In genomic region chr19:4810746-4811062, GRCm38 (mm10) we compare ENCODE assay signal across 8 mouse cellular contexts. TPM values are rescaled to one million over a fixed set of nuclear protein-coding genes. Genes with fewer than 3 reads are reported as not detected.
A peak's percentile ranks its signal among the peaks of the same experiment; 100 is the strongest.
DNase-seq lines count a peak whose midpoint lies in the region; ATAC-seq and TF ChIP-seq lines count a peak whose summit lies in the region.

No protein-coding gene starts in this region.

- no peak for TF ChIP-seq CTCF in MEL (IDR thresholded peaks at IDR 0.05 in 2 of 3, conservative IDR thresholded peaks at IDR 0.05 in 1 of 3; ENCODE audit: control insufficient read depth in 1 of 3, insufficient read depth in 1 of 3, low read depth in 2 of 3, low read length in 3 of 3, poor library complexity in 1 of 3, severe bottlenecking in 1 of 3)

- no peaks in the 10 kb centered on the region for H3K27me3 ChIP-seq in heart, embryonic 13.5 days (replicated peaks)
- H3K27me3 ChIP-seq in MEL (ENCODE audit: control insufficient read depth in 1 of 2, insufficient read depth in 2 of 2, low read length in 2 of 2) = no peaks in the 10 kb centered on the region
- no peaks in the 10 kb centered on the region for H3K27me3 ChIP-seq in heart, embryonic 16.5 days (ENCODE audit: control insufficient read depth, insufficient read depth, low read length)
- H3K27me3 ChIP-seq in midbrain, embryonic 10.5 days (ENCODE audit: low read depth, poor library complexity, severe bottlenecking) = no peaks in the 10 kb centered on the region

- H3K4me3 ChIP-seq in heart, embryonic 13.5 days = peak overlapping the region; percentile 94
- peak overlapping the region; percentile 67 to 68 for H3K4me3 ChIP-seq in MEL (ENCODE audit: control insufficient read depth in 1 of 2, insufficient read depth in 1 of 2, low read depth in 2 of 2, low read length in 2 of 2)
- H3K4me3 ChIP-seq in heart, embryonic 16.5 days (ENCODE audit: low read length) = peak overlapping the region; percentile 95
- peak overlapping the region; percentile 96 for H3K4me3 ChIP-seq in midbrain, embryonic 10.5 days

- TF ChIP-seq POLR2A in MEL (IDR thresholded peaks at IDR 0.05; ENCODE audit: control insufficient read depth in 1 of 2, insufficient read depth in 1 of 2, low read depth in 1 of 2, low read length in 2 of 2, poor library complexity in 1 of 2) = no peak

- no peak for TF ChIP-seq EP300 in MEL (IDR thresholded peaks at IDR 0.05; ENCODE audit: low read depth in 1 of 2, low read length in 2 of 2)

- H3K36me3 ChIP-seq in heart, embryonic 13.5 days = 0 out of 2 replicates have a peak, but pooled peaks cover 10% of the 10 kb centered on the region
- peaks cover 5 to 31% of the 10 kb centered on the region in 2 experiments for H3K36me3 ChIP-seq in MEL (ENCODE audit: control insufficient read depth in 1 of 2, insufficient read depth in 2 of 2, low read length in 2 of 2)
- H3K36me3 ChIP-seq in heart, embryonic 16.5 days (ENCODE audit: control insufficient read depth, insufficient read depth) = no peaks in the 10 kb centered on the region
- H3K36me3 ChIP-seq in midbrain, embryonic 10.5 days = peaks cover 17% of the 10 kb centered on the region

- 1% methylated on average over 17 of the region's 17 CpGs for WGBS in heart, embryonic 13.5 days
- 1% methylated on average over 17 of the region's 17 CpGs for WGBS in heart, embryonic 16.5 days
- WGBS in midbrain, embryonic 10.5 days = under 1% methylated on average over 17 of the region's 17 CpGs

- H3K4me2 ChIP-seq in heart, embryonic 13.5 days = peak overlapping the region; percentile 96
- peak overlapping the region; percentile 95 for H3K4me2 ChIP-seq in heart, embryonic 16.5 days (ENCODE audit: low read depth, low read length)

- intact Hi-C loops in heart, postnatal 25 days (cut with DNase I) = loop anchor here (2.0 kb wide), 2 partner anchors 20 to 52 kb away; no protein-coding TSS in a partner anchor

- DNase-seq in heart, postnatal 25 days (ENCODE audit: low spot score) = no peak
- DNase-seq in MEL (ENCODE audit: low read depth, low spot score) = no peak
- DNase-seq in midbrain, embryonic 10.5 days (ENCODE audit: low spot score) = no peak
- DNase-seq in Muller cell, postnatal 12 days (ENCODE audit: inconsistent ontology term) = no peak
- DNase-seq in embryo, embryonic 10 days (ENCODE audit: low spot score) = no peak
- no peak for DNase-seq in spleen, postnatal 36 days (ENCODE audit: low spot score in 2 of 2)

- ATAC-seq in heart, embryonic 13.5 days (ENCODE audit: extremely low read depth, insufficient number of reproducible peaks, low FRiP score, low TSS enrichment) = no peak; the same call in 1 of the 2 replicates
- no peak for ATAC-seq in heart, embryonic 16.5 days (replicated peaks; ENCODE audit: extremely low read depth, insufficient read depth, low FRiP score)

- peak overlapping the region; percentile 96 for H3K27ac ChIP-seq in heart, embryonic 13.5 days (replicated peaks)
- H3K27ac ChIP-seq in MEL (ENCODE audit: control insufficient read depth, low read depth, low read length) = peak overlapping the region; percentile 91; the same call in 1 of the 2 replicates
- H3K27ac ChIP-seq in heart, embryonic 16.5 days (ENCODE audit: low read length) = peak overlapping the region; percentile 98
- H3K27ac ChIP-seq in midbrain, embryonic 10.5 days (replicated peaks) = peak overlapping the region; percentile 95

- no peak for TF ChIP-seq RAD21 in MEL (IDR thresholded peaks at IDR 0.05; ENCODE audit: low read depth, low read length)

- H3K79me2 ChIP-seq in MEL (ENCODE audit: control insufficient read depth, insufficient read depth, low read length, poor library complexity) = peaks cover 60% of the 10 kb centered on the region

- peak overlapping the region; percentile 93 for H3K9ac ChIP-seq in heart, embryonic 13.5 days
- H3K9ac ChIP-seq in MEL (ENCODE audit: control insufficient read depth, low read depth, low read length, poor library complexity, severe bottlenecking) = peak overlapping the region; percentile 88
- peak overlapping the region; percentile 92 for H3K9ac ChIP-seq in heart, embryonic 16.5 days (ENCODE audit: low read length)

- H3K4me1 ChIP-seq in heart, embryonic 13.5 days = peaks cover 34% of the 10 kb centered on the region
- peaks cover 0 to 4% of the 10 kb centered on the region in 2 experiments; a peak in 2 of 4 replicates for H3K4me1 ChIP-seq in MEL (ENCODE audit: control insufficient read depth in 1 of 2, insufficient read depth in 2 of 2, low read length in 2 of 2)
- H3K4me1 ChIP-seq in heart, embryonic 16.5 days (ENCODE audit: control insufficient read depth, insufficient read depth, low read length) = peaks cover 21% of the 10 kb centered on the region
- peaks cover 28% of the 10 kb centered on the region for H3K4me1 ChIP-seq in midbrain, embryonic 10.5 days

- no peaks in the 10 kb centered on the region for H3K9me3 ChIP-seq in heart, embryonic 13.5 days
- H3K9me3 ChIP-seq in MEL (replicated peaks; ENCODE audit: insufficient read depth, low read length) = no peaks in the 10 kb centered on the region
- H3K9me3 ChIP-seq in heart, embryonic 16.5 days (replicated peaks; ENCODE audit: control insufficient read depth, low read length) = 0 out of 2 replicates have a peak, but pooled peaks cover 3% of the 10 kb centered on the region
- H3K9me3 ChIP-seq in midbrain, embryonic 10.5 days (replicated peaks) = no peaks in the 10 kb centered on the region

TF ChIP-seq in MEL, 35 proteins besides CTCF, POLR2A, EP300 and RAD21:
- no peak for TF ChIP-seq TCF12 (IDR thresholded peaks at IDR 0.05; ENCODE audit: low read depth, low read length)
- no peak for TF ChIP-seq HCFC1 (IDR thresholded peaks at IDR 0.05; ENCODE audit: low read depth, low read length)
- TF ChIP-seq ZMIZ1 (IDR thresholded peaks at IDR 0.05; ENCODE audit: low read depth, low read length) = no peak
- TF ChIP-seq UBTF (IDR thresholded peaks at IDR 0.05; ENCODE audit: borderline replicate concordance, insufficient read depth, low read depth, low read length) = 0 out of 2 replicates have a peak, but pooled peaks have one; percentile 33
- no peak for TF ChIP-seq MEF2A (IDR thresholded peaks at IDR 0.05; ENCODE audit: extremely low read depth, insufficient replicate concordance, low read depth, low read length, poor library complexity, severe bottlenecking)
- TF ChIP-seq MAFK (IDR thresholded peaks at IDR 0.05; ENCODE audit: borderline replicate concordance, low read depth, low read length) = no peak
- TF ChIP-seq GABPA (IDR thresholded peaks at IDR 0.05; ENCODE audit: low read depth, low read length) = no peak
- no peak for TF ChIP-seq BHLHE40 (IDR thresholded peaks at IDR 0.05; ENCODE audit: borderline replicate concordance, low read depth, low read length)

RNA-seq across cellular contexts. Expression of gene Gm21992, which starts 0.7 kb away (rescaled TPM):
- 21.5 and 26.8 TPM in 2 replicates for polyA plus RNA-seq in heart, embryonic 13.5 days (2015; fragmentation: Nextera tagmentation; extraction: Ambion mirVana)
- total RNA-seq in heart, postnatal 25 days (2021) = 10 to 100 TPM; 12.7 to 17.2 TPM
- total RNA-seq in MEL (2012; rRNA removed) = 10.6 and 10.8 TPM in 2 replicates
- polyA plus RNA-seq in MEL (2012; ENCODE audit: insufficient read depth in 1 of 2, insufficient read length in 2 of 2, low read depth in 1 of 2, low replicate concordance in 2 of 2, missing spikeins in 1 of 2) = 10 to 100 TPM in 1 of 2 experiments, not detected in 1; 21.9 TPM
- polyA plus RNA-seq in heart, embryonic 16.5 days (2015; fragmentation: Nextera tagmentation; extraction: Ambion mirVana) = 16.2 and 23.9 TPM in 2 replicates
- 35.3 and 37.6 TPM in 2 replicates for polyA plus RNA-seq in midbrain, embryonic 10.5 days (2016; fragmentation: Nextera tagmentation; extraction: Ambion mirVana)

RNA-seq across cellular contexts. Expression of gene Rbm14, which starts 0.7 kb away (rescaled TPM):
- polyA plus RNA-seq in heart, embryonic 13.5 days (2015; fragmentation: Nextera tagmentation; extraction: Ambion mirVana) = 48.4 and 48.6 TPM in 2 replicates
- total RNA-seq in heart, postnatal 25 days (2021) = 10 to 100 TPM; 15.3 to 25.9 TPM
- 44.7 and 49.0 TPM in 2 replicates for total RNA-seq in MEL (2012; rRNA removed)
- polyA plus RNA-seq in MEL (2012; ENCODE audit: insufficient read depth in 1 of 2, insufficient read length in 2 of 2, low read depth in 1 of 2, low replicate concordance in 2 of 2, missing spikeins in 1 of 2) = 10 to 100 TPM in 1 of 2 experiments, not detected in 1; 82.3 TPM
- polyA plus RNA-seq in heart, embryonic 16.5 days (2015; fragmentation: Nextera tagmentation; extraction: Ambion mirVana) = 54.0 and 55.3 TPM in 2 replicates
- polyA plus RNA-seq in midbrain, embryonic 10.5 days (2016; fragmentation: Nextera tagmentation; extraction: Ambion mirVana) = 136 TPM in 2 replicates

RNA-seq across cellular contexts. Expression of gene Rbm4, which starts 17.0 kb away (rescaled TPM):
- polyA plus RNA-seq in heart, embryonic 13.5 days (2015; fragmentation: Nextera tagmentation; extraction: Ambion mirVana) = 45.5 and 50.8 TPM in 2 replicates
- 10 to 100 TPM; 45.7 to 48.0 TPM for total RNA-seq in heart, postnatal 25 days (2021)
- total RNA-seq in MEL (2012; rRNA removed) = 51.6 and 57.1 TPM in 2 replicates
- polyA plus RNA-seq in MEL (2012; ENCODE audit: insufficient read depth in 1 of 2, insufficient read length in 2 of 2, low read depth in 1 of 2, low replicate concordance in 2 of 2, missing spikeins in 1 of 2) = 10 to 100 TPM in 1 of 2 experiments, not detected in 1; 31.4 TPM
- 57.1 and 58.7 TPM in 2 replicates for polyA plus RNA-seq in heart, embryonic 16.5 days (2015; fragmentation: Nextera tagmentation; extraction: Ambion mirVana)
- 93.6 and 108 TPM in 2 replicates for polyA plus RNA-seq in midbrain, embryonic 10.5 days (2016; fragmentation: Nextera tagmentation; extraction: Ambion mirVana)

RNA-seq across cellular contexts. Expression of gene Ccs, which starts 28.4 kb away (rescaled TPM):
- 40.7 and 44.1 TPM in 2 replicates for polyA plus RNA-seq in heart, embryonic 13.5 days (2015; fragmentation: Nextera tagmentation; extraction: Ambion mirVana)
- total RNA-seq in heart, postnatal 25 days (2021) = 10 to 100 TPM; 26.2 to 26.6 TPM
- 43.3 and 48.3 TPM in 2 replicates for total RNA-seq in MEL (2012; rRNA removed)
- polyA plus RNA-seq in MEL (2012; ENCODE audit: insufficient read depth in 1 of 2, insufficient read length in 2 of 2, low read depth in 1 of 2, low replicate concordance in 2 of 2, missing spikeins in 1 of 2) = 10 to 100 TPM in 1 of 2 experiments, not detected in 1; 56.6 TPM
- 39.4 and 40.5 TPM in 2 replicates for polyA plus RNA-seq in heart, embryonic 16.5 days (2015; fragmentation: Nextera tagmentation; extraction: Ambion mirVana)
- 41.6 and 43.1 TPM in 2 replicates for polyA plus RNA-seq in midbrain, embryonic 10.5 days (2016; fragmentation: Nextera tagmentation; extraction: Ambion mirVana)

RNA-seq across cellular contexts. Expression of gene Ccdc87, which starts 28.5 kb away (rescaled TPM):
- 0.04 TPM in 1 of 2 replicates, not detected in the other for polyA plus RNA-seq in heart, embryonic 13.5 days (2015; fragmentation: Nextera tagmentation; extraction: Ambion mirVana)
- total RNA-seq in heart, postnatal 25 days (2021) = not detected
- 0.04 TPM in 1 of 2 replicates, not detected in the other for total RNA-seq in MEL (2012; rRNA removed)
- under 1 TPM in 1 of 2 experiments, not detected in 1; 0.06 TPM for polyA plus RNA-seq in MEL (2012; ENCODE audit: insufficient read depth in 1 of 2, insufficient read length in 2 of 2, low read depth in 1 of 2, low replicate concordance in 2 of 2, missing spikeins in 1 of 2)
- 0.14 and 0.16 TPM in 2 replicates for polyA plus RNA-seq in heart, embryonic 16.5 days (2015; fragmentation: Nextera tagmentation; extraction: Ambion mirVana)
- polyA plus RNA-seq in midbrain, embryonic 10.5 days (2016; fragmentation: Nextera tagmentation; extraction: Ambion mirVana) = 0.07 and 0.14 TPM in 2 replicates
